Mouse (Mus musculus) heart, postnatal 0 days (tissue): ENCODE measurements at regions not wholly inside any gene's neighbourhood (a gene's known extent, or its start where the extent isn't known, plus 50 kb on each side); places are given as distances from the start of the nearest gene placed in this dataset.

Source experiments
- CTCF ChIP-seq: IDR thresholded peaks from 2 replicates; pipeline ENCODE4 v1.5.1; 2016; ENCODE audit warnings: antibody characterized with exemption, control low read depth, low read depth
- EP300 ChIP-seq: IDR thresholded peaks from 2 replicates; pipeline ENCODE4 v1.6.1; 2016; ENCODE audit warnings: antibody characterized with exemption, low read depth

GRCm38 (mm10) chr8:49084191-49084875 lies 240.6 kb upstream of the Tenm3 start:
- TF ChIP-seq CTCF (0 out of 2 replicates have a peak, but pooled peaks have one; percentile 1), EP300 (no peak)
